In genomic region chr19:10312072-10312471, GRCm38 (mm10) we compare ENCODE assay signal across 20 mouse cellular contexts. TPM values are rescaled to one million over a fixed set of nuclear protein-coding genes. Genes with fewer than 3 reads are reported as not detected.
"Had no signal": no experiment of that assay in that cellular context is flagged by ENCODE, and none has a peak within 500 bp of the region (broad histone marks: within the 10 kb centered on the region; RNA-seq: fewer than 3 reads in every experiment).

No protein-coding gene starts in this region.

- H3K36me3 ChIP-seq: limb, embryonic 12.5 days; limb, embryonic 15.5 days; midbrain, embryonic 12.5 days; midbrain, embryonic 15.5 days; neural tube, embryonic 12.5 days; neural tube, embryonic 15.5 days had no signal

- H3K27ac ChIP-seq: kidney, postnatal 0 days; left cerebral cortex, adult 2 months; limb, embryonic 12.5 days; limb, embryonic 15.5 days; liver, embryonic 14.5 days; macrophage; midbrain, embryonic 12.5 days; midbrain, embryonic 15.5 days; neural tube, embryonic 12.5 days; neural tube, embryonic 15.5 days had no signal

- DNase-seq: kidney, adult 18-20 months; kidney, adult 9 months; kidney, postnatal 36 days; layer of hippocampus, postnatal 36 days; left cerebral cortex, postnatal 4 days; liver, postnatal 0 days; thymus, adult 18-20 months; thymus, postnatal 36 days had no signal

- H3K4me3 ChIP-seq: left cerebral cortex, adult 2 months; limb, embryonic 12.5 days; limb, embryonic 15.5 days; midbrain, embryonic 12.5 days; midbrain, embryonic 15.5 days; neural tube, embryonic 12.5 days; neural tube, embryonic 15.5 days had no signal

- ATAC-seq: liver, postnatal 0 days; midbrain, embryonic 15.5 days had no signal

- H3K9me3 ChIP-seq: limb, embryonic 12.5 days; limb, embryonic 15.5 days; midbrain, embryonic 12.5 days; midbrain, embryonic 15.5 days; neural tube, embryonic 12.5 days; neural tube, embryonic 15.5 days had no signal

- H3K4me1 ChIP-seq: midbrain, embryonic 12.5 days; midbrain, embryonic 15.5 days; neural tube, embryonic 12.5 days had no signal

- H3K9ac ChIP-seq: limb, embryonic 12.5 days; limb, embryonic 15.5 days; liver, embryonic 14.5 days; liver, postnatal 0 days; midbrain, embryonic 12.5 days; midbrain, embryonic 15.5 days; neural tube, embryonic 12.5 days; neural tube, embryonic 15.5 days had no signal

- H3K4me2 ChIP-seq: limb, embryonic 12.5 days; limb, embryonic 15.5 days; liver, embryonic 11.5 days; midbrain, embryonic 12.5 days; midbrain, embryonic 15.5 days; neural tube, embryonic 12.5 days; neural tube, embryonic 15.5 days had no signal

- H3K27me3 ChIP-seq: midbrain, embryonic 15.5 days; neural tube, embryonic 15.5 days had no signal

RNA-seq across cellular contexts. Expression of gene Dagla, which starts 7.4 kb away (rescaled TPM):
- total RNA-seq: megakaryocyte, adult 5-6 weeks had no signal
